Mouse (Mus musculus): Measurements from ENCODE around the gene Coro1c. TPM values are rescaled to one million over a fixed set of nuclear protein-coding genes. Genes with fewer than 3 reads are reported as not detected.
A peak's percentile ranks its signal among the peaks of the same experiment; 100 is the strongest.

Gene Coro1c
- total and polyA plus RNA-seq, 3 experiments, result 66.1 to 87.4 (median 69.9) TPM

- peak overlapping the region; percentile 67 for H3K4me2 ChIP-seq (ENCODE audit: insufficient read depth, low read depth, poor library complexity, severe bottlenecking)
Measured at GRCm38 (mm10) chr5:113815638-113816152, 92.9 kb downstream of the Coro1c start.

GRCm38 (mm10) chr5:113815041-113815389 is 93.5 kb downstream of the Coro1c start:
- peak overlapping the region; percentile 67 for H3K4me2 ChIP-seq (ENCODE audit: insufficient read depth, low read depth, poor library complexity, severe bottlenecking)
- H3K9ac ChIP-seq (ENCODE audit: insufficient read depth, low read depth), result peak overlapping the region; percentile 38
- peak overlapping the region; percentile 82 for H3K27ac ChIP-seq (ENCODE audit: insufficient read depth, low read depth)
- TF ChIP-seq SMC3 (IDR thresholded peaks at IDR 0.05; ENCODE audit: low read depth, low read length) (no peak), POLR2AphosphoS2 (IDR thresholded peaks at IDR 0.05; ENCODE audit: low read depth, low read length) (no peak), CHD1 (IDR thresholded peaks at IDR 0.05; ENCODE audit: low read depth, low read length) (0 out of 2 replicates have a peak, but pooled peaks have one; percentile 17), POLR2A (IDR thresholded peaks at IDR 0.05; ENCODE audit: low read depth, low read length) (peak; percentile 35; the same call in 1 of the 2 replicates), MAX (IDR thresholded peaks at IDR 0.05; ENCODE audit: low read length) (no peak), USF1 (IDR thresholded peaks at IDR 0.05; ENCODE audit: low read depth, low read length) (no peak), JUND (conservative IDR thresholded peaks at IDR 0.05; ENCODE audit: low read depth, low read length) (no peak), RCOR1 (conservative IDR thresholded peaks at IDR 0.05; ENCODE audit: low read depth, low read length) (no peak), MAZ (IDR thresholded peaks at IDR 0.05; ENCODE audit: low read depth, low read length) (no peak; the same call in 1 of the 2 replicates), CTCF (conservative IDR thresholded peaks at IDR 0.05 in 1 of 2, IDR thresholded peaks at IDR 0.05 in 1 of 2; ENCODE audit: low read depth in 2 of 2, low read length in 2 of 2) (no peak), BHLHE40 (IDR thresholded peaks at IDR 0.05; ENCODE audit: low read depth, low read length) (no peak), ELF1 (IDR thresholded peaks at IDR 0.05; ENCODE audit: low read depth, low read length) (peak; percentile 71)
- H3K4me3 ChIP-seq (replicated peaks in 1 of 3; ENCODE audit: low read depth in 2 of 3, low read length in 2 of 3, poor library complexity in 1 of 3), result peak overlapping the region in 2 of 3 experiments; percentile 21 to 41
- in situ Hi-C loops (cut with MboI; ENCODE audit: low pct_ligation_motif_present, low pct_unique_long_range_greater_than_20kb, low sequenced_read_pairs) (loop anchor here (10.0 kb wide), 1 partner anchor 450 kb away; no protein-coding TSS in a partner anchor), dilution Hi-C loops (cut with MboI; ENCODE audit: extremely low pct_ligation_motif_present, extremely low pct_unique_long_range_greater_than_20kb, low sequenced_read_pairs) (no loop called here)
- H3K79me2 ChIP-seq (replicated peaks; ENCODE audit: control insufficient read depth, extremely low read depth, insufficient read depth, poor library complexity, severe bottlenecking), result no peaks in the 10 kb centered on the region
- H3K9me3 ChIP-seq (replicated peaks; ENCODE audit: low read length), result peaks cover 12% of the 10 kb centered on the region
- H3K4me1 ChIP-seq (ENCODE audit: control insufficient read depth in 1 of 2, insufficient read depth in 2 of 2), result peaks cover 9 to 36% of the 10 kb centered on the region in 2 experiments; a peak in 3 of 4 replicates
- no peak for DNase-seq (ENCODE audit: extremely low read depth)
- no peaks in the 10 kb centered on the region for H3K27me3 ChIP-seq (replicated peaks)
- peaks cover 6 to 20% of the 10 kb centered on the region in 2 experiments for H3K36me3 ChIP-seq (replicated peaks in 1 of 2; ENCODE audit: control insufficient read depth in 1 of 2, insufficient read depth in 1 of 2, low read length in 1 of 2)

More at GRCm38 (mm10) chr5:113815638-113816152, 92.9 kb downstream of the Coro1c start:
- peak; percentile 88 for DNase-seq (ENCODE audit: extremely low read depth)
- dilution Hi-C loops (cut with MboI; ENCODE audit: extremely low pct_ligation_motif_present, extremely low pct_unique_long_range_greater_than_20kb, low sequenced_read_pairs) (no loop called here), in situ Hi-C loops (cut with MboI; ENCODE audit: low pct_ligation_motif_present, low pct_unique_long_range_greater_than_20kb, low sequenced_read_pairs) (loop anchor here (10.0 kb wide), 1 partner anchor 451 kb away; no protein-coding TSS in a partner anchor)
- Histone ChIP-seq H3K36me3 (replicated peaks in 1 of 2; ENCODE audit: control insufficient read depth in 1 of 2, insufficient read depth in 1 of 2, low read length in 1 of 2) (peaks cover 6 to 22% of the 10 kb centered on the region in 2 experiments), H3K9me3 (replicated peaks; ENCODE audit: low read length) (peaks cover 12% of the 10 kb centered on the region), H3K9ac (ENCODE audit: insufficient read depth, low read depth) (peak overlapping the region; percentile 38), H3K79me2 (replicated peaks; ENCODE audit: control insufficient read depth, extremely low read depth, insufficient read depth, poor library complexity, severe bottlenecking) (no peaks in the 10 kb centered on the region), H3K27me3 (replicated peaks) (no peaks in the 10 kb centered on the region), H3K4me3 (replicated peaks in 1 of 3; ENCODE audit: low read depth in 2 of 3, low read length in 2 of 3, poor library complexity in 1 of 3) (peak overlapping the region; percentile 5 to 41 (median 21)), H3K4me1 (ENCODE audit: control insufficient read depth in 1 of 2, insufficient read depth in 2 of 2) (peaks cover 9 to 36% of the 10 kb centered on the region in 2 experiments; a peak in 3 of 4 replicates), H3K27ac (ENCODE audit: insufficient read depth, low read depth) (peak overlapping the region; percentile 82)
- TF ChIP-seq EP300 (IDR thresholded peaks at IDR 0.05; ENCODE audit: low read length) (peak; percentile 28; the same call in 1 of the 2 replicates), POLR2A (IDR thresholded peaks at IDR 0.05; ENCODE audit: low read depth, low read length) (peak; percentile 36; the same call in 1 of the 2 replicates), MAX (IDR thresholded peaks at IDR 0.05; ENCODE audit: low read length) (no peak), MXI1 (IDR thresholded peaks at IDR 0.05; ENCODE audit: low read depth, low read length) (peak; percentile 60; the same call in 1 of the 2 replicates), IRF4 (IDR thresholded peaks at IDR 0.05; ENCODE audit: low read depth, low read length) (peak; percentile 59), E2F4 (IDR thresholded peaks at IDR 0.05; ENCODE audit: insufficient replicate concordance, low read depth, low read length) (no peak), ETS1 (conservative IDR thresholded peaks at IDR 0.05; ENCODE audit: low read depth, low read length) (peak; percentile 23; the same call in 1 of the 2 replicates), RCOR1 (conservative IDR thresholded peaks at IDR 0.05; ENCODE audit: low read depth, low read length) (no peak), USF1 (IDR thresholded peaks at IDR 0.05; ENCODE audit: low read depth, low read length) (no peak), ZKSCAN1 (IDR thresholded peaks at IDR 0.05; ENCODE audit: borderline replicate concordance, low read depth, low read length) (no peak), TCF12 (IDR thresholded peaks at IDR 0.05; ENCODE audit: low read depth, low read length) (peak; percentile 47; the same call in 1 of the 2 replicates), RAD21 (IDR thresholded peaks at IDR 0.05; ENCODE audit: low read depth, low read length) (peak; percentile 90), CHD2 (IDR thresholded peaks at IDR 0.05; ENCODE audit: low read length) (no peak), BHLHE40 (IDR thresholded peaks at IDR 0.05; ENCODE audit: low read depth, low read length) (peak; percentile 90), ZNF384 (IDR thresholded peaks at IDR 0.05; ENCODE audit: low read depth, low read length) (no peak), USF2 (conservative IDR thresholded peaks at IDR 0.05; ENCODE audit: low read depth, low read length) (no peak), JUN (IDR thresholded peaks at IDR 0.05; ENCODE audit: insufficient read depth, low read depth, low read length) (no peak), UBTF (IDR thresholded peaks at IDR 0.05; ENCODE audit: low read depth, low read length) (no peak), MEF2A (IDR thresholded peaks at IDR 0.05; ENCODE audit: borderline replicate concordance, low read depth, low read length) (0 out of 2 replicates have a peak, but pooled peaks have one; percentile 36), CHD1 (IDR thresholded peaks at IDR 0.05; ENCODE audit: low read depth, low read length) (0 out of 2 replicates have a peak, but pooled peaks have one; percentile 6), NRF1 (IDR thresholded peaks at IDR 0.05; ENCODE audit: low read depth, low read length) (no peak; the same call in 1 of the 2 replicates), KAT2A (IDR thresholded peaks at IDR 0.05; ENCODE audit: insufficient replicate concordance, low read length) (no peak), MYC (IDR thresholded peaks at IDR 0.05; ENCODE audit: low read depth, low read length) (peak; percentile 69; the same call in 1 of the 2 replicates), ZMIZ1 (IDR thresholded peaks at IDR 0.05; ENCODE audit: low read depth, low read length) (no peak), SIN3A (IDR thresholded peaks at IDR 0.05; ENCODE audit: low read length) (peak; percentile 80; the same call in 1 of the 2 replicates), MAZ (IDR thresholded peaks at IDR 0.05; ENCODE audit: low read depth, low read length) (peak; percentile 37; the same call in 1 of the 2 replicates), SMC3 (IDR thresholded peaks at IDR 0.05; ENCODE audit: low read depth, low read length) (peak; percentile 94), CTCF (conservative IDR thresholded peaks at IDR 0.05 in 1 of 2, IDR thresholded peaks at IDR 0.05 in 1 of 2; ENCODE audit: low read depth in 2 of 2, low read length in 2 of 2) (peak; percentile 83 to 96), POLR2AphosphoS2 (IDR thresholded peaks at IDR 0.05; ENCODE audit: low read depth, low read length) (no peak), ZC3H11A (IDR thresholded peaks at IDR 0.05; ENCODE audit: low read depth, low read length) (peak; percentile 85), TBP (conservative IDR thresholded peaks at IDR 0.05; ENCODE audit: low read depth, low read length) (no peak), JUND (conservative IDR thresholded peaks at IDR 0.05; ENCODE audit: low read depth, low read length) (0 out of 2 replicates have a peak, but pooled peaks have one; percentile 14), GABPA (IDR thresholded peaks at IDR 0.05; ENCODE audit: insufficient replicate concordance, low read depth, low read length) (no peak), PAX5 (IDR thresholded peaks at IDR 0.05; ENCODE audit: low read length) (no peak), MAFK (IDR thresholded peaks at IDR 0.05; ENCODE audit: insufficient replicate concordance, low read length) (no peak), HCFC1 (IDR thresholded peaks at IDR 0.05; ENCODE audit: low read depth, low read length) (peak; percentile 34; the same call in 1 of the 2 replicates), ELF1 (IDR thresholded peaks at IDR 0.05; ENCODE audit: low read depth, low read length) (peak; percentile 37; the same call in 1 of the 2 replicates), NELFE (IDR thresholded peaks at IDR 0.05; ENCODE audit: low read depth, low read length) (peak; percentile 49; the same call in 1 of the 2 replicates)

All from CH12.LX (cell line).